Mouse (Mus musculus) stomach, embryonic 14.5 days (tissue): ENCODE results near the gene Tmem94. TPM values are rescaled to one million over a fixed set of nuclear protein-coding genes. Genes with fewer than 3 reads are reported as not detected.

Source experiments
- ATAC-seq: fragments of 200-750 bp; cut with Nextera tagmentation; 2 replicates; pipeline ENCODE4 v1.8.0; 2017; ENCODE audit warnings: low read depth, moderate TSS enrichment; ENCODE audit not compliant: insufficient number of reproducible peaks, insufficient read depth, low FRiP score
- H3K27ac ChIP-seq: fragments of 300-500 bp; sonication (generic); 2 replicates; pipeline ENCODE4 v1.5.1; 2014; ENCODE audit warnings: mild to moderate bottlenecking, low read length, moderate library complexity, mixed read lengths
- H3K27me3 ChIP-seq: fragments of 300-500 bp; sonication (generic); 2 replicates; pipeline ENCODE4 v1.6.1; 2014; ENCODE audit warnings: low read length, control low read depth, mixed read lengths; ENCODE audit not compliant: control insufficient read depth, insufficient read depth
- H3K36me3 ChIP-seq: fragments of 300-500 bp; sonication (generic); 2 replicates; pipeline ENCODE4 v1.6.1; 2014; ENCODE audit warnings: mild to moderate bottlenecking, control low read depth, low read length, moderate library complexity, mixed read lengths; ENCODE audit not compliant: control insufficient read depth, insufficient read depth
- H3K4me1 ChIP-seq: fragments of 300-500 bp; sonication (generic); 2 replicates; pipeline ENCODE4 v1.6.1; 2014; ENCODE audit warnings: low read length, control low read depth, mixed read lengths; ENCODE audit not compliant: control insufficient read depth, insufficient read depth
- H3K4me2 ChIP-seq: fragments of 300-500 bp; sonication (generic); replicated peaks from 2 replicates; pipeline ENCODE4 v1.6.1; 2014; ENCODE audit warnings: low read depth, low read length, control low read depth
- H3K4me3 ChIP-seq: fragments of 300-500 bp; sonication (generic); 2 replicates; pipeline ENCODE4 v1.5.1; 2014; ENCODE audit warnings: low read depth, low read length, control low read depth
- H3K9ac ChIP-seq: fragments of 300-500 bp; sonication (generic); replicated peaks from 2 replicates; pipeline ENCODE4 v1.6.1; 2014; ENCODE audit warnings: low read depth, mild to moderate bottlenecking, control low read depth, low read length, moderate library complexity, mixed read lengths
- H3K9me3 ChIP-seq: fragments of 300-500 bp; sonication (generic); 2 replicates; pipeline ENCODE4 v1.6.1; 2016; ENCODE audit warnings: low read depth, low read length, control low read depth; ENCODE audit not compliant: control insufficient read depth
- WGBS: fragments of 180-500 bp; shearing (Covaris S2); extraction: QIAGEN DNeasy Blood & Tissue Kit; methylation state at CpG from one replicate; pipeline ENCODE4 v1.1.7; 2014; 5-methylcytosine and 5-hydroxymethylcytosine counted together
- polyA plus RNA-seq: library from polyadenylated mRNA; unstranded; fragments of >200 nt; fragmentation: Nextera tagmentation; extraction: Ambion mirVana; gene quantifications from 2 replicates; pipeline ENCODE4 v1.2.1, GENCODE M21; 2014

Tmem94 gene
- polyA plus RNA-seq, 1 experiment from 2014 or later, result 17.0 TPM

DNA sequence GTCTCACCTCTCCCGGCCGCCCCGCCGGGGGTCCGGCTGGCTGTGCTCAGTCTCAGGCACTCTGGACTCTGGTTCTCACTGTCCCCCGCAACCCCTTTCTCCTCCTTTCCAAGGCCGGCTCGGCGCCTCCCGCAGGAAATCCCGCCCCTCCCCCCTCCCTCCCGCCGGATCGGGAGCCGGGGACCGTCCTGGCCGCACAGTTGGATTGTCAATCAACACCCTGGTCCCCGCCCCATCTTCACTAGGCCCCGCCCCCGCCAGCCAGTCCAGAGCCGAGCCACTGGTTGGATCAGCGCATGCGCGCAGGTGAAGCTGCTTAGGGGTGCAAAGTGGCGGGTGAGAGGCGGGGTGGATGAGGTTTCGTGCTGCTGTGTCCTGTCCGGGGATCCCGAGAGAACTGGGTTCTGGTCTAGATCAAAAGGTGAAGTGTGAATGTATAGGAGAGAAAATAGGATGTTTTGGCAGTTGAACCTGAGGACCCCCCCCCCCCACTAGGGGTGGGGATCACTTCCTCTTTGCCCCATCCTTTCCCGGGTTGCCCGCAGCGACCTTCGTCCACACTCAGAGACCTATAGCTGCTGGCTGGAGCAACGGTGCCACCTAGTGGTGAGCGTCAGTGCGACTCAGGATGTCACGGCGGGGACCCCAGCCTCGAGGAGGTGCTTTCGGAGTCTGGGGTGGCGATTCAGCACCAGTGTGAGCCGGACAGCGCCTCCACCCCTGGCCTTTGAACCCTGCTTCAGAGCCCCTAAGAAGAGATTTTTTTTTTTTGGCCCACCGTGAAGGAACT lies 48.5 kb downstream of the Tmem94 start, which contains the start of gene Caskin2:
Gene Caskin2 (minus strand): TSS at position 133 of the 790 bp plus-strand sequence.
- Histone ChIP-seq H3K9me3 (no peaks in the 10 kb centered on the region), H3K9ac (peak within 1 kb of the TSS; percentile 66), H3K4me2 (peak within 1 kb of the TSS; percentile 94), H3K4me1 (peaks cover 44% of the 10 kb centered on the region), H3K27ac (peak within 1 kb of the TSS; percentile 74; the same call in 1 of the 2 replicates), H3K4me3 (peak within 1 kb of the TSS; percentile 92), H3K36me3 (peaks cover 10% of the 10 kb centered on the region; the same call in 1 of the 2 replicates), H3K27me3 (no peaks in the 10 kb centered on the region)
- WGBS, result under 1% methylated on average over 43 of the region's 44 CpGs
- peak; percentile 90 for ATAC-seq

DNA sequence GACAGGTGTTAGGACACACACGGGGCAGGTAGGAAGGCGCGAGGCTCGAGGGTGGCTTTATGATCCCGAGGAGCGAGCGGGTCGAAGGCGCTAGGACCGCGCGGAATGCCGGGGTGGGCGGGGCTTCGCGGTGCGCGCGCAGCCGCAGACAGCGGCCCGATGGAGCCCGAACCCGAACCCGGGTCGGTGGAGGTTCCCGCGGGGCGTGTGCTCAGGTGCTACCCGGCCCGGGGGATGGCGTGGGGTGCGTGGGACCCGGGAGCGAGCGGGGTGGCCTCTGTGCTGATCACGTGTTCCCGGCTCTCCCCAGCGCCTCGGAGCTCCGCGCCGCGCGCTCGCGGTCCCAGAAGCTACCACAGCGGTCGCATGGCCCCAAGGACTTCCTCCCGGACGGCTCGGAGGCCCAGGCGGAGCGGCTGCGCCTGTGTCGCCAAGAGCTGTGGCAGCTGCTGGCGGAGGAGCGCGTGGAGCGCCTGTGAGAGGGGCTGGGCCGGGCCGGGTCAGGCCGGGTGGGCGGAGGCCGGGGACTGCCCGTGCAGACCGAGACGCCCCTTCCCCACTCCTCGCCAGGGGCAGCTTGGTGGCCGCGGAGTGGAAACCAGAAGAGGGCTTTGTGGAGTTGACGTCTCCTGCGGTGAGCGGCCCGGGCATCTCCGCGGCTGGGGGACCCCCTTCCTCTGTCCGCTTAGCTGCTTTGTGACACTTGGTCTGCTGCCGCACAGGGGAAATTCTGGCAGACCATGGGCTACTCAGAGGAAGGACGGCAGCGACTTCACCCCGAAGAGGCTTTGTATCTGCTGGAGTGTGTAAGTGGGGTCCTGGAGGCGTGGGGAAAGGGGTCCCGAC lies 49.6 kb downstream of the Tmem94 start, which contains the start of gene Tsen54:
Gene Tsen54 (plus strand): TSS at position 120 of the 846 bp plus-strand sequence.
- H3K4me1 ChIP-seq, result peaks cover 32% of the 10 kb centered on the region
- whole genome bisulfite sequencing, result under 1% methylated on average over 84 of the region's 84 CpGs

DNA sequence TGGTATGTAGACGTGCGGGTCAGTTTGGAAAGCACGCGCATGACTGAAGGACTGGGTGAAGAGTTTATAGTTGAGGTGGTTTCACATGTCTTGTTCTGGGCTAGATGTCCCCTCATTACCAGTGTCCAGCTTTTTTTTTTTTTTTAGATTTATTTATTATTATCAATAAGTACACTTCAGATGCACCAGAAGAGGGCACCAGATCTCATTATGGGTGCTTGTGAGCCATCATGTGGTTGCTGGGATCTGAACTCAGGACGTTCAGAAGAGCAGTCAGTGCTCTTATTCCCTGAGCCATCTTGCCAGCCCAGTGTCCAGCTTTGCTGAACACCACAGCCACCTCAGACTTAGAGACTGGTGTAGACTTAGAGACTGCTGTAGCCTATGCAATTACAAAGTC lies 52.1 kb downstream of the Tmem94 start:
- Histone ChIP-seq H3K27ac (no peak overlapping the region), H3K27me3 (no peaks in the 10 kb centered on the region), H3K36me3 (peaks cover 24% of the 10 kb centered on the region), H3K9ac (no peak overlapping the region), H3K4me1 (peaks cover 10% of the 10 kb centered on the region), H3K9me3 (no peaks in the 10 kb centered on the region), H3K4me3 (no peak overlapping the region), H3K4me2 (no peak overlapping the region)
- WGBS, result 87% methylated on average over 5 of the region's 5 CpGs
- ATAC-seq, result no peak

More for the DNA sequence above, 49.6 kb downstream of the Tmem94 start, which contains the start of gene Tsen54:
- Histone ChIP-seq H3K36me3 (peaks cover 13% of the 10 kb centered on the region), H3K4me3 (peak within 1 kb of the TSS; percentile 92), H3K4me2 (peak within 1 kb of the TSS; percentile 94), H3K9ac (peak within 1 kb of the TSS; percentile 73), H3K27me3 (no peaks in the 10 kb centered on the region), H3K9me3 (no peaks in the 10 kb centered on the region), H3K27ac (peak within 1 kb of the TSS; percentile 67)
- peak; percentile 60 for ATAC-seq

DNA sequence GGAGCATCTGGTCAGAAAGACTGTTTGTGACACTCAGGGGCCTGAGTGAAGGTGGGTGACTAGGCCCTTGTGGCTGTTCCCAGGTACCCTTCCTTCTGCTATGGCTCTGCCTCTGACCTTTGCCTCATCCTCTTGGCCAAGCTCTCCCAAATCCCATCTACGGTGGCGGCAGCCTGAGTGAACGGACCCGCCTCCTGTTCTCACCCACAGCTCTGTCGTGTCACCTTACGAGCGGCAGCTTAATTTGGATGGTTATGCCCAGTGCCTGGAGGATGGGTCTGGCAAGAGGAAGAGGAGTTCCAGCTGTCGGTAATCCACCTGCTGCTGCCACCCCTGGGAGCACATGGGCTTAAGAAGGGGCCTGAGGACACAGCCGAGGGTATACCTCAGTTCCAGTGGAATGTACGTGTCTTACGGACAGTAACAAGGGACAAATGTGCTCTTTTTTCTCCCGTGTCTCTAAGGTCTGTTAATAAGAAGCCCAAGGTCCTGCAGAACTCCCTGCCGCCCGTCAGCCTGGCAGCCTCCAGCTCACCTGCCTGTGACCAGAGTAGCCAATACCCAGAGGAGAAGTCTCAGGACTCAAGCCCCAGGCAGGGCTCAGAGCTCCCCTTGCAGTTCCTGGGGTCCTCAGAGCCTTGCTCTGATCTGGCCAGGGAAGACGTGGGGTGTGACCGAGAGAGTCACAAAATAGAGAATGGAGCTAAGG lies 54.8 kb downstream of the Tmem94 start:
- Histone ChIP-seq H3K9me3 (no peaks in the 10 kb centered on the region), H3K4me3 (no peak overlapping the region), H3K27me3 (no peaks in the 10 kb centered on the region), H3K36me3 (peaks cover 24% of the 10 kb centered on the region), H3K27ac (no peak overlapping the region), H3K4me1 (peaks cover 11% of the 10 kb centered on the region), H3K4me2 (no peak overlapping the region), H3K9ac (no peak overlapping the region)
- 87% methylated on average over 16 of the region's 16 CpGs for WGBS
- ATAC-seq, result no peak

DNA sequence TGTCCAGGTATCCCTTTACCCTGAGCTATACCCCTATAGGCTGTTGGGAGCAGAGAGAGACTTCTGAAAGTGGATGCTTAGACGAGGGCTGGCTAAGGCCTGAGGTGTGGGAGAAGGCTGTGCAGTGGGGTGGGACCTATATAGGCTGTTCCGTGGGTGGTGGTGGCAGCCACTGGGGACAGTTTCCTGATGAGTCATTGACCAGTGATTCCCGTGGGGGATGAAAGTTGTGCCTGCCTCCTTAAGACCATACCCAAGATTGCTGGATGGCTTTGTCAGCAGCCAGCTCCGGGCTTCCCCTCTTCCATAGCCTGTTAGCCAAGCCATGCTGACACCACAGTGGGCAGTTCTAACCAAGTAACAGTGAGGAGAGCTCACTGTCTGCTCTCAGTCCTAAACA lies 55.8 kb downstream of the Tmem94 start:
- Histone ChIP-seq H3K9me3 (no peaks in the 10 kb centered on the region), H3K27me3 (no peaks in the 10 kb centered on the region), H3K27ac (no peak overlapping the region), H3K4me3 (no peak overlapping the region), H3K9ac (no peak overlapping the region), H3K36me3 (peaks cover 24% of the 10 kb centered on the region), H3K4me1 (peaks cover 4% of the 10 kb centered on the region), H3K4me2 (no peak overlapping the region)
- 81% methylated on average over 4 of the region's 4 CpGs for WGBS
- no peak for ATAC-seq

DNA sequence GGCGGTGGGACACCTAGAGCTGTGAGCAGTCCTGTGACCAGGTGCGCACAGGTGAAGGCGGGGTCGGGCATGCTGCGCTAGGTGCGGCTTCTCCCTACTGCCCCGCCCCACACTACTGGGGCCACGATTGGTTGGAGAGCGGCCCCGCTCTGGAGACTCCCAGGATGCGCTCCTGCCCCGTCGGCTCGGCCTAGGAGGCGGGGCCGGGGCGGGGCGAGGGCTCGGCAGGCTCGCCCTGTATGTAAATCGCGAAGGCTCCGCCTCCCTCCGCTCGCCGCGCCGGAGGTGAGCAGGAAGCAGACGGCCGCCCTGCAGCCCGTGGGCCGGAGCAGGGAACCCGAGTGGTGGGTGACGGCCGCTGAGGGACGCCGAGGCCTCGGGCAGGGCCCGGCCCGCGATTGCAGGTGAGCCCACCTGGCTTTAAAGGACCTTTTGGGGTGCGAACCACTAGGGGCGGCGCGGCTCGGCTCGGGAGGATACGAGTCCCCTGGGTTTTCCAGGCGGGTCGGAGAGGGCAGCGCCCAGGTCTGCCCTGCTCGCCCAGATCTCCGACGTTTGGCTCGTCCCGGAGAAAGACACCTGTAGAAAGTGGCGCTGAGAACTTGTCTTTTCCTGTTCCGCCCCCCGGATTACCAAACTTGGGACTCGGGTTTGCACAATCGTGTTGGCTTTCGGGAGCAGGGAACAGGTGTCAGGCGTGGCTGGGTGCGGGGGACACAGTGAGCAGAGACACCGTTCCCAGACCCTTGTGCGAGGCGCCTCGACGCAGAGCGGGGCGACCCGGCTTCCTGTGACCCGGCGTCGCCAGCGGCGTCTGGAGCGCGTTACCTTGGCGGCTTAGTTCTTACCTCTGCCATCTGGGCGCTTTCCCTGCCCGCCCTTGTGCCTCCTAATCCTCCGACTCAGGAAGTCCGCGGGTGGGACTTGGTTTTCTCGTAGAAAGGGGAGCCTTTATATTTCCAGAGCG lies 58.8 kb downstream of the Tmem94 start, which contains the start of gene Llgl2:
Gene Llgl2 (plus strand): TSS at position 276 of the 967 bp plus-strand sequence.
- WGBS, result under 1% methylated on average over 85 of the region's 87 CpGs
- peaks cover 11% of the 10 kb centered on the region for H3K4me1 ChIP-seq
- H3K27me3 ChIP-seq, result no peaks in the 10 kb centered on the region
- peak within 1 kb of the TSS; percentile 91 for H3K4me2 ChIP-seq
- peak; percentile 97 for ATAC-seq
- H3K27ac ChIP-seq, result peak within 1 kb of the TSS; percentile 61
- H3K9ac ChIP-seq, result peak within 1 kb of the TSS; percentile 51
- H3K4me3 ChIP-seq, result peak within 1 kb of the TSS; percentile 51
- H3K36me3 ChIP-seq, result peaks cover 19% of the 10 kb centered on the region
- H3K9me3 ChIP-seq, result no peaks in the 10 kb centered on the region

DNA sequence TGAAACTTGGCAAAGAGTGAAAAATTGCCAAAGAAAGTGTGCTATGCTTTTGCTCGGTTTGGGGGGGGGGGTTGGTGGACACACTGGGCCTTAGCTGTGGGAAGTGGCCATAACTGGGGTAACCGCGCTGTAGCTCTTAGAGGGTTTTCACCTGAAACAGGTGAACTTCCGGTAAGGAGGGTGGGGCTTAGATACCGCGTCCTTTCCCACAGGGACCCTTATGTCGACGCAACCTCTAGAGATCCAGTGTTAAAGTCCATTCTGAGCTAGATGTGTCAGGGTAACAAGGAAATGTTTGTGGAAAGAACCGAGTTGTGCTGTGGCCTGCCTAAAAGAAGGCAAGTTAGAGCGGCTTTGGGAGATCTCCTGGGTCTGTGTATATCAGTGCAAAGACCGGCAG lies 59.6 kb downstream of the Tmem94 start:
- Histone ChIP-seq H3K4me3 (peak overlapping the region; percentile 51), H3K9ac (peak overlapping the region; percentile 51; the same call in 1 of the 2 replicates), H3K36me3 (peaks cover 16% of the 10 kb centered on the region), H3K27ac (peak overlapping the region; percentile 61), H3K4me1 (peaks cover 12% of the 10 kb centered on the region), H3K27me3 (no peaks in the 10 kb centered on the region), H3K4me2 (peak overlapping the region; percentile 91), H3K9me3 (no peaks in the 10 kb centered on the region)
- no peak for ATAC-seq
- 15% methylated on average over 11 of the region's 11 CpGs for WGBS
